Comparison of ENCODE assay signal across 17 mouse cellular contexts in genomic region chr12:118405135-118405534, GRCm38 (mm10).
"Had no signal": no experiment of that assay in that cellular context is flagged by ENCODE, and none has a peak within 500 bp of the region (broad histone marks: within the 10 kb centered on the region; RNA-seq: fewer than 3 reads in every experiment).

No protein-coding gene starts in this region.

- H3K4me1 ChIP-seq: liver, embryonic 15.5 days; lung, embryonic 15.5 days; midbrain, embryonic 13.5 days; midbrain, embryonic 15.5 days; neural tube, embryonic 12.5 days had no signal

- H3K9me3 ChIP-seq: liver, embryonic 15.5 days; lung, embryonic 15.5 days; midbrain, embryonic 13.5 days; midbrain, embryonic 15.5 days; neural tube, embryonic 12.5 days had no signal

- H3K27me3 ChIP-seq: liver, embryonic 15.5 days; lung, embryonic 15.5 days; megakaryocyte, embryonic 14.5 days; midbrain, embryonic 13.5 days; midbrain, embryonic 15.5 days; neural tube, embryonic 12.5 days had no signal

- H3K9ac ChIP-seq: liver, embryonic 15.5 days; liver, postnatal 0 days; lung, embryonic 15.5 days; midbrain, embryonic 13.5 days; midbrain, embryonic 15.5 days; neural tube, embryonic 12.5 days had no signal

- H3K4me2 ChIP-seq: liver, embryonic 15.5 days; lung, embryonic 15.5 days; midbrain, embryonic 11.5 days; midbrain, embryonic 13.5 days; midbrain, embryonic 15.5 days; neural tube, embryonic 12.5 days had no signal

- H3K36me3 ChIP-seq: liver, embryonic 15.5 days; lung, embryonic 15.5 days; midbrain, embryonic 13.5 days; midbrain, embryonic 15.5 days; neural tube, embryonic 12.5 days had no signal

- ATAC-seq: liver, postnatal 0 days; lung, postnatal 0 days; midbrain, embryonic 13.5 days; midbrain, embryonic 15.5 days had no signal

- H3K4me3 ChIP-seq: liver, embryonic 15.5 days; lung, embryonic 15.5 days; megakaryocyte, embryonic 14.5 days; midbrain, embryonic 13.5 days; midbrain, embryonic 15.5 days; neural tube, embryonic 12.5 days had no signal

- H3K27ac ChIP-seq: liver, embryonic 15.5 days; lung, embryonic 15.5 days; macrophage; midbrain, embryonic 13.5 days; midbrain, embryonic 15.5 days; neural tube, embryonic 12.5 days had no signal

- DNase-seq: liver, postnatal 0 days; lung, adult 2 months; lung, postnatal 14 days; lung, postnatal 36 days; right cerebral cortex, postnatal 14 days; thymus, adult 18-20 months; thymus, postnatal 14 days; thymus, postnatal 36 days had no signal
